Mouse (Mus musculus): ENCODE measurements around the gene Slc24a2. TPM values are rescaled to one million over a fixed set of nuclear protein-coding genes. Genes with fewer than 3 reads are reported as not detected.

The Slc24a2 gene
- polyA plus RNA-seq, 1 experiment from 2014 or later: not detected

DNA sequence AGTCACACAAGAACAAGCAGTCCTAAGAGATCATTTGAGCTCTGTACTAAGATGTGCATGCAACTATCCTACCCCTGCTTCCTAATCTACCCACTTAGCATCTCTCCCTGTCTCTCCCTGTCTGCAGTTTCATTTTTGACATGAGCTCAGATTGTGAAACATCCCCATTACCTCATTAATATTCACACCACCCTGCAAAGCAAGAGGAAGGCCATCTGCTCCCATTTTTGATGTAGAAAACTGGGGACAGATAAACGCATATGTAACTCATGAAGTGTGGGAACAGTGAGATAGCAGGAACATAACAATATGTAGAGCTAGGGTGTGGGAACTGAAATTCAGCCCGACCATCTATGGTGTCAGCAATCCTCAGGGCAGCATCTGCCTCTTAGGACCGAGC, 19.7 kb downstream of the Slc24a2 start:
- Histone ChIP-seq H3K9me3 (ENCODE audit: control insufficient read depth, low read length) (no peaks in the 10 kb centered on the region), H3K4me3 (ENCODE audit: low read depth, low read length) (no peak overlapping the region), H3K9ac (ENCODE audit: low read length) (no peak overlapping the region), H3K4me2 (ENCODE audit: low read length) (no peak overlapping the region), H3K27ac (ENCODE audit: low read depth) (no peak overlapping the region), H3K4me1 (replicated peaks; ENCODE audit: control insufficient read depth, insufficient read depth, low read length) (no peaks in the 10 kb centered on the region), H3K36me3 (ENCODE audit: control insufficient read depth, insufficient read depth, low read length) (no peaks in the 10 kb centered on the region), H3K27me3 (replicated peaks; ENCODE audit: control insufficient read depth, insufficient read depth, low read length) (no peaks in the 10 kb centered on the region)
- WGBS: 78% methylated on average over 3 of the region's 3 CpGs
- ATAC-seq (replicated peaks; ENCODE audit: low FRiP score, low TSS enrichment, low read depth): no peak
- DNase-seq (ENCODE audit: low spot score): no peak

DNA sequence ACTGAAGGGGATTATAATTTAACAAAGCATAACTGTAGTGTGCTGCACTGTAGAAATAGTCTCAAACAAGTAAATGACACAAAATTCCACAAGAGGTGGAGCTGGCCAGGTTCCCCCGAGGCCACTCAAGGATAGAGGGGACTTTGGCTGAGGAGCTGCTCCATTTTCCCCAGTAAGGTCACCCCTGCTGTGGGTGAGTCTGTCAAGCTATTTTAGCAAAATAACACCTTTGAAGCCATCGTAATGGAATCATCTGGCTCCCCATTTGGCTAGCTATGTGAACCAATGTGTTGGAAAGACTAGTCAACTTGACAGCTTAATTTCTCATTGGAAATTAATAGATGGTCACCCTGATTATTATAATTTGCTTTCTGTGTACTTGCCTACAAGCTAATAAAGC, 28.2 kb downstream of the Slc24a2 start:
- DNase-seq (ENCODE audit: low spot score): no peak
- H3K36me3 ChIP-seq (ENCODE audit: control insufficient read depth, insufficient read depth, low read length): no peaks in the 10 kb centered on the region

DNA sequence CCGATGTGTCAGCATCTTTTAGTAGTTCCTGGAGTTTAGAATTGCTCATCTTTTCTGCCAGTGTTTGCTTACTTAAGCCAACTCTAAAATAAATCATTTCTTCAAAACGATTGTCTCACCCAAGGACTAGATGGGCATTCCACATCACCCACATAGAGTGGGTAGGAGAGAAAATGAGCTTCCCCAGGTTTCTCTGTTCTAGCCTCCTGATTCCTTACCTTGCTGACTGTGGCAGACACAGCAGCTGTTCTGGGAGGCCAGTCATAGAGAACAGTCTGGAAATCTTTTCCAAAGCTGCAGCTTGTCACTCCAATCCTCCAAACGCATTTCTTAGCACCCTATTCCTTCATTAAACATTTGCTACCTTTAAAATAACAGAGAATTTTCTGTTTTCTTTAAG, 29.0 kb downstream of the Slc24a2 start:
- Histone ChIP-seq H3K27ac (ENCODE audit: low read depth) (no peak overlapping the region), H3K27me3 (replicated peaks; ENCODE audit: control insufficient read depth, insufficient read depth, low read length) (no peaks in the 10 kb centered on the region), H3K9me3 (ENCODE audit: control insufficient read depth, low read length) (no peaks in the 10 kb centered on the region), H3K4me2 (ENCODE audit: low read length) (no peak overlapping the region), H3K36me3 (ENCODE audit: control insufficient read depth, insufficient read depth, low read length) (no peaks in the 10 kb centered on the region), H3K4me3 (ENCODE audit: low read depth, low read length) (no peak overlapping the region), H3K4me1 (replicated peaks; ENCODE audit: control insufficient read depth, insufficient read depth, low read length) (no peaks in the 10 kb centered on the region), H3K9ac (ENCODE audit: low read length) (no peak overlapping the region)
- 45% methylated on average over 3 of the region's 3 CpGs for WGBS
- no peak for DNase-seq (ENCODE audit: low spot score)
- ATAC-seq (replicated peaks; ENCODE audit: low FRiP score, low TSS enrichment, low read depth): no peak

More for the DNA sequence above, 28.2 kb downstream of the Slc24a2 start:
- no peak overlapping the region for H3K27ac ChIP-seq (ENCODE audit: low read depth)
- ATAC-seq (replicated peaks; ENCODE audit: low FRiP score, low TSS enrichment, low read depth): no peak
- H3K4me3 ChIP-seq (ENCODE audit: low read depth, low read length): no peak overlapping the region
- H3K4me1 ChIP-seq (replicated peaks; ENCODE audit: control insufficient read depth, insufficient read depth, low read length): no peaks in the 10 kb centered on the region
- no peaks in the 10 kb centered on the region for H3K27me3 ChIP-seq (replicated peaks; ENCODE audit: control insufficient read depth, insufficient read depth, low read length)
- no peak overlapping the region for H3K9ac ChIP-seq (ENCODE audit: low read length)
- 68% methylated on average over 2 of the region's 2 CpGs for WGBS
- no peaks in the 10 kb centered on the region for H3K9me3 ChIP-seq (ENCODE audit: control insufficient read depth, low read length)
- no peak overlapping the region for H3K4me2 ChIP-seq (ENCODE audit: low read length)

DNA sequence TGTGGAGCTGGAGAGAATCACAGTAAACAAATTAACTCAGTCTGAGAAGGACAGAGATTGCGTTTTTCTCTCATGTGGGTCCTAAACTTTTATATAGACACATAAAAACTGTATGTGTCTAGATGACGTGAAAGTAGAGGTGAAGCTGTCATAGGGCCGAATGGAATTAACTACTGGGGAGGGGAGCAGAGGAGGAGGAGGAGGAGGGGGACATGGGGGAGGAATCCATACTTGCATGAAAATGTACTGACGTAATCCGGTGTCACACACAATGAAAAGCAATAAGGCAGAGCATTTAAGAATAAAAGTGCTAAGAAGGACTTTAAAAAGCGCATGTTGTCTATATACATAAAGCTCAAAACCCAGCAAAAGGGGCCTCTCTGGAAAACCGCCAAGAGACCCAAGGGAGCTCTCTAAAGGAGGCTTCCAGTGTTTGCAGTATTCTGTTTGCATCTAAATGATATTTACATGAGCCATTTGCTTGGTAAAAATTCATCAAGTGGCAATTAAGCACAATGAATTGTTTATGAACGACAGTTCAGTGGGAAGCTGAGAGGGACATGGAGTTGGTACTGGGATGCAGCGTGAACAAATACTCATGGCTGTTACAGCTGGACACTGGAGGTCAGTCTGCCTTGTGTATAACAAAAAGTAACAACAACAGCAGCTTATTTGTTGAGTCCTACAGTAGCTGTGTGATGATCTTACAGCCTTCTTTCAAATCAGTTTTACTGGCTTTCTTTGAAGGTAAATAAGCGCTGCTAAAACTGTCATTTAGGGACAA, 45.9 kb downstream of the Slc24a2 start:
- 71% methylated on average over 10 of the region's 10 CpGs for WGBS
- ATAC-seq (replicated peaks; ENCODE audit: low FRiP score, low TSS enrichment, low read depth) (no peak), DNase-seq (ENCODE audit: low spot score) (no peak)
- Histone ChIP-seq H3K4me1 (replicated peaks; ENCODE audit: control insufficient read depth, insufficient read depth, low read length) (no peaks in the 10 kb centered on the region), H3K4me3 (ENCODE audit: low read depth, low read length) (no peak overlapping the region), H3K27ac (ENCODE audit: low read depth) (no peak overlapping the region), H3K9me3 (ENCODE audit: control insufficient read depth, low read length) (no peaks in the 10 kb centered on the region), H3K36me3 (ENCODE audit: control insufficient read depth, insufficient read depth, low read length) (no peaks in the 10 kb centered on the region), H3K27me3 (replicated peaks; ENCODE audit: control insufficient read depth, insufficient read depth, low read length) (no peaks in the 10 kb centered on the region), H3K4me2 (ENCODE audit: low read length) (no peak overlapping the region), H3K9ac (ENCODE audit: low read length) (no peak overlapping the region)

GRCm38 (mm10) chr4:87177116-87177515, 53.2 kb downstream of the Slc24a2 start:
- ATAC-seq (replicated peaks; ENCODE audit: low FRiP score, low TSS enrichment, low read depth): no peak
- 74% methylated on average over 3 of the region's 3 CpGs for WGBS
- DNase-seq (ENCODE audit: low spot score): no peak
- Histone ChIP-seq H3K36me3 (ENCODE audit: control insufficient read depth, insufficient read depth, low read length) (no peaks in the 10 kb centered on the region), H3K27ac (ENCODE audit: low read depth) (no peak overlapping the region), H3K4me1 (replicated peaks; ENCODE audit: control insufficient read depth, insufficient read depth, low read length) (no peaks in the 10 kb centered on the region), H3K9me3 (ENCODE audit: control insufficient read depth, low read length) (no peaks in the 10 kb centered on the region), H3K4me3 (ENCODE audit: low read depth, low read length) (no peak overlapping the region), H3K4me2 (ENCODE audit: low read length) (no peak overlapping the region), H3K9ac (ENCODE audit: low read length) (no peak overlapping the region), H3K27me3 (replicated peaks; ENCODE audit: control insufficient read depth, insufficient read depth, low read length) (no peaks in the 10 kb centered on the region)

DNA sequence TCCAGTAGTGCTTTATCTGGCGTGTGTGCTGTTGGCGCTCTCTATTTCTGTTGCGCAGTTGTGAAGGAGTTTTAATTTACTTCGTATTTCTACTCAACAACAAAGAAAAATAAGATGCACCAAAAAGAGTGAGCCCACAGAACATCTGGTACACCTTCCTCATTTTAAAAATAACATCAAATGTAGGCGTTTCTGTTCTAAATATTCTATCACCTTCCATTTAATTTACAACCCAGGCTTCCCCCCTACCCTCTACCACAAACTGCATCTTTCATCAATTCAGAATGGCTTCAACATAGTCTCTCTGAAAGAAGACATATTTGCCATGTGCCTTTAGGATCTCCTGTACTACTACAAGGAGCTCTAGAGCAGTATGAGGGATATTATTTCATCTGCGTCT, 66.3 kb downstream of the Slc24a2 start:
- Histone ChIP-seq H3K4me1 (replicated peaks; ENCODE audit: control insufficient read depth, insufficient read depth, low read length) (no peaks in the 10 kb centered on the region), H3K4me2 (ENCODE audit: low read length) (no peak overlapping the region), H3K27me3 (replicated peaks; ENCODE audit: control insufficient read depth, insufficient read depth, low read length) (no peaks in the 10 kb centered on the region), H3K36me3 (ENCODE audit: control insufficient read depth, insufficient read depth, low read length) (no peaks in the 10 kb centered on the region), H3K4me3 (ENCODE audit: low read depth, low read length) (no peak overlapping the region), H3K9ac (ENCODE audit: low read length) (no peak overlapping the region), H3K9me3 (ENCODE audit: control insufficient read depth, low read length) (no peaks in the 10 kb centered on the region), H3K27ac (ENCODE audit: low read depth) (no peak overlapping the region)
- 91% methylated on average over 6 of the region's 6 CpGs for WGBS
- ATAC-seq (replicated peaks; ENCODE audit: low FRiP score, low TSS enrichment, low read depth) (no peak), DNase-seq (ENCODE audit: low spot score) (no peak)

GRCm38 (mm10) chr4:87158053-87158452, 72.2 kb downstream of the Slc24a2 start:
- Histone ChIP-seq H3K4me1 (replicated peaks; ENCODE audit: control insufficient read depth, insufficient read depth, low read length) (no peaks in the 10 kb centered on the region), H3K4me3 (ENCODE audit: low read depth, low read length) (no peak overlapping the region), H3K27ac (ENCODE audit: low read depth) (no peak overlapping the region), H3K36me3 (ENCODE audit: control insufficient read depth, insufficient read depth, low read length) (no peaks in the 10 kb centered on the region), H3K4me2 (ENCODE audit: low read length) (no peak overlapping the region), H3K27me3 (replicated peaks; ENCODE audit: control insufficient read depth, insufficient read depth, low read length) (no peaks in the 10 kb centered on the region), H3K9ac (ENCODE audit: low read length) (no peak overlapping the region), H3K9me3 (ENCODE audit: control insufficient read depth, low read length) (no peaks in the 10 kb centered on the region)
- 79% methylated on average over 4 of the region's 4 CpGs for whole genome bisulfite sequencing
- ATAC-seq (replicated peaks; ENCODE audit: low FRiP score, low TSS enrichment, low read depth) (no peak), DNase-seq (ENCODE audit: low spot score) (no peak)

GRCm38 (mm10) chr4:87151990-87152389, 78.3 kb downstream of the Slc24a2 start:
- H3K36me3 ChIP-seq (ENCODE audit: control insufficient read depth, insufficient read depth, low read length): no peaks in the 10 kb centered on the region
- no peak overlapping the region for H3K27ac ChIP-seq (ENCODE audit: low read depth)
- DNase-seq (ENCODE audit: low spot score) (no peak), ATAC-seq (replicated peaks; ENCODE audit: low FRiP score, low TSS enrichment, low read depth) (no peak)
- 77% methylated on average over 7 of the region's 7 CpGs for WGBS
- no peak overlapping the region for H3K4me2 ChIP-seq (ENCODE audit: low read length)
- H3K9me3 ChIP-seq (ENCODE audit: control insufficient read depth, low read length): no peaks in the 10 kb centered on the region
- H3K4me1 ChIP-seq (replicated peaks; ENCODE audit: control insufficient read depth, insufficient read depth, low read length): no peaks in the 10 kb centered on the region
- no peaks in the 10 kb centered on the region for H3K27me3 ChIP-seq (replicated peaks; ENCODE audit: control insufficient read depth, insufficient read depth, low read length)
- no peak overlapping the region for H3K4me3 ChIP-seq (ENCODE audit: low read depth, low read length)
- no peak overlapping the region for H3K9ac ChIP-seq (ENCODE audit: low read length)

DNA sequence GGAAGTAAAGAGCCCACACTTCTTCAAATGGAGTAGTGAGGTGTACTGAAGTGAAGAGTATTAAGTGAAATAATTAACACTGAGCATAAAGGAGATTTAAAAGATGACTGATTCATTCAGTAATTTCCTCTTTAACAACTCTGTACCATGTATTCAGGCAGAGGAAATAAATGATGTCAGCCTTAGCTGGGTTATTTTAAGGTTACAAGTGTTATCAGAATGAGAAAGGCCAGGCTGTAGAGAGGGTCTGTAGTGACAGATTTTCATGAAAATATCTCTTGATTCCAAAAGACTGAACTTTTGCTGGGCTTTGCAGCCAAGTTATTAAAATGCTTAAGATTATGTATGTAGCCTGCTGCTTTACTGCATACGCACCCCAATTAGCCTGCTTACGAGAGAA, 80.7 kb downstream of the Slc24a2 start:
- H3K9me3 ChIP-seq (ENCODE audit: control insufficient read depth, low read length): no peaks in the 10 kb centered on the region
- no peak for ATAC-seq (replicated peaks; ENCODE audit: low FRiP score, low TSS enrichment, low read depth)
- H3K4me1 ChIP-seq (replicated peaks; ENCODE audit: control insufficient read depth, insufficient read depth, low read length): no peaks in the 10 kb centered on the region
- H3K4me2 ChIP-seq (ENCODE audit: low read length): no peak overlapping the region
- WGBS: 72% methylated on average over 2 of the region's 2 CpGs
- no peaks in the 10 kb centered on the region for H3K36me3 ChIP-seq (ENCODE audit: control insufficient read depth, insufficient read depth, low read length)
- H3K9ac ChIP-seq (ENCODE audit: low read length): no peak overlapping the region
- no peaks in the 10 kb centered on the region for H3K27me3 ChIP-seq (replicated peaks; ENCODE audit: control insufficient read depth, insufficient read depth, low read length)
- H3K27ac ChIP-seq (ENCODE audit: low read depth): no peak overlapping the region
- DNase-seq (ENCODE audit: low spot score): no peak
- H3K4me3 ChIP-seq (ENCODE audit: low read depth, low read length): no peak overlapping the region
